In genomic region chr1:81594183-81594515, GRCm38 (mm10) we compare ENCODE assay signal across 8 mouse cellular contexts.
A peak's percentile ranks its signal among the peaks of the same experiment; 100 is the strongest.
DNase-seq lines count a peak whose midpoint lies in the region; ATAC-seq and TF ChIP-seq lines count a peak whose summit lies in the region.

No protein-coding gene starts in this region.

- WGBS in cerebellum, adult 2 months, result 5% methylated on average over 5 of the region's 5 CpGs
- 11% methylated on average over 5 of the region's 5 CpGs for WGBS in liver, postnatal 0 days (ENCODE audit: insufficient replicate concordance)
- WGBS in limb, embryonic 10.5 days, result 9% methylated on average over 5 of the region's 5 CpGs
- WGBS in stomach, embryonic 15.5 days, result 5% methylated on average over 5 of the region's 5 CpGs

- peaks cover 1% of the 10 kb centered on the region; the same call in 1 of the 2 replicates for H3K9me3 ChIP-seq in liver, postnatal 0 days (ENCODE audit: low read length)
- no peaks in the 10 kb centered on the region for H3K9me3 ChIP-seq in limb, embryonic 10.5 days (replicated peaks)
- H3K9me3 ChIP-seq in stomach, embryonic 15.5 days, result no peaks in the 10 kb centered on the region

- no peaks in the 10 kb centered on the region for H3K27me3 ChIP-seq in cerebellum, adult 2 months (ENCODE audit: control insufficient read depth, insufficient read depth, low read length)
- no peaks in the 10 kb centered on the region for H3K27me3 ChIP-seq in liver, postnatal 0 days (ENCODE audit: insufficient read depth, low read length)
- peaks cover 3% of the 10 kb centered on the region; the same call in 1 of the 2 replicates for H3K27me3 ChIP-seq in limb, embryonic 10.5 days (ENCODE audit: low read depth, poor library complexity, severe bottlenecking)
- H3K27me3 ChIP-seq in stomach, embryonic 15.5 days (replicated peaks), result no peaks in the 10 kb centered on the region

- H3K27ac ChIP-seq in cerebellum, adult 2 months (ENCODE audit: insufficient read depth, low read length), result no peak overlapping the region
- no peak overlapping the region for H3K27ac ChIP-seq in liver, postnatal 0 days (ENCODE audit: low read depth)
- peak overlapping the region; percentile 84 for H3K27ac ChIP-seq in limb, embryonic 10.5 days
- H3K27ac ChIP-seq in stomach, embryonic 15.5 days, result peak overlapping the region; percentile 72

- no peak for TF ChIP-seq POLR2A in cerebellum, adult 2 months (IDR thresholded peaks at IDR 0.05; ENCODE audit: borderline replicate concordance, insufficient read depth, low read length)

- ATAC-seq in liver, postnatal 0 days, result no peak
- no peak for ATAC-seq in stomach, embryonic 15.5 days (ENCODE audit: insufficient read depth, low FRiP score, low read depth)

- no peak overlapping the region for H3K9ac ChIP-seq in liver, postnatal 0 days (replicated peaks)
- H3K9ac ChIP-seq in stomach, embryonic 15.5 days, result no peak overlapping the region

- no peaks in the 10 kb centered on the region for H3K36me3 ChIP-seq in liver, postnatal 0 days (replicated peaks; ENCODE audit: insufficient read depth, low read length)
- H3K36me3 ChIP-seq in limb, embryonic 10.5 days, result no peaks in the 10 kb centered on the region
- H3K36me3 ChIP-seq in stomach, embryonic 15.5 days, result no peaks in the 10 kb centered on the region

- no peak for DNase-seq in cerebellum, adult 2 months
- no peak for DNase-seq in cerebellum, adult 9-10 months
- DNase-seq in liver, postnatal 0 days, result no peak
- no peak for DNase-seq in liver
- no peak for DNase-seq in limb, embryonic 10.5 days (ENCODE audit: low spot score)
- no peak for DNase-seq in testis, postnatal 10 days (ENCODE audit: low spot score)
- DNase-seq in frontal cortex, postnatal 36 days (ENCODE audit: low spot score in 2 of 2), result no peak

- no peak for TF ChIP-seq CTCF in cerebellum, adult 2 months (IDR thresholded peaks at IDR 0.05; ENCODE audit: borderline replicate concordance, insufficient read depth, low read depth, low read length)
- TF ChIP-seq CTCF in liver, postnatal 0 days (IDR thresholded peaks at IDR 0.05; ENCODE audit: low read depth), result no peak

- no peak for TF ChIP-seq EP300 in liver, postnatal 0 days (IDR thresholded peaks at IDR 0.05; ENCODE audit: low read depth)

- H3K4me1 ChIP-seq in cerebellum, adult 2 months (ENCODE audit: control insufficient read depth, insufficient read depth, low read length), result no peaks in the 10 kb centered on the region
- no peaks in the 10 kb centered on the region for H3K4me1 ChIP-seq in liver, postnatal 0 days (ENCODE audit: insufficient read depth)
- H3K4me1 ChIP-seq in limb, embryonic 10.5 days, result peaks cover 24% of the 10 kb centered on the region
- no peaks in the 10 kb centered on the region; the same call in 1 of the 2 replicates for H3K4me1 ChIP-seq in stomach, embryonic 15.5 days

- peak overlapping the region; percentile 74 for H3K4me3 ChIP-seq in cerebellum, adult 2 months (replicated peaks; ENCODE audit: insufficient read depth, low read depth, low read length)
- no peak overlapping the region for H3K4me3 ChIP-seq in liver, postnatal 0 days (ENCODE audit: low read depth, low read length)
- H3K4me3 ChIP-seq in limb, embryonic 10.5 days, result peak overlapping the region; percentile 52
- H3K4me3 ChIP-seq in stomach, embryonic 15.5 days (replicated peaks), result peak overlapping the region; percentile 37

- peak overlapping the region; percentile 38; the same call in 1 of the 2 replicates for H3K4me2 ChIP-seq in liver, postnatal 0 days (ENCODE audit: low read depth, low read length)
- peak overlapping the region; percentile 60 for H3K4me2 ChIP-seq in stomach, embryonic 15.5 days

Comparison
In these comparisons a context has a peak if more than half of its experiments do, and no peak if none do; other contexts are left out.
1. H3K27ac ChIP-seq: peak in limb, embryonic 10.5 days (single experiment) and stomach, embryonic 15.5 days (single experiment); none in cerebellum, adult 2 months (single experiment) and liver, postnatal 0 days (single experiment).